Mouse (Mus musculus): ENCODE measurements around the gene 4930402H24Rik.

DNA sequence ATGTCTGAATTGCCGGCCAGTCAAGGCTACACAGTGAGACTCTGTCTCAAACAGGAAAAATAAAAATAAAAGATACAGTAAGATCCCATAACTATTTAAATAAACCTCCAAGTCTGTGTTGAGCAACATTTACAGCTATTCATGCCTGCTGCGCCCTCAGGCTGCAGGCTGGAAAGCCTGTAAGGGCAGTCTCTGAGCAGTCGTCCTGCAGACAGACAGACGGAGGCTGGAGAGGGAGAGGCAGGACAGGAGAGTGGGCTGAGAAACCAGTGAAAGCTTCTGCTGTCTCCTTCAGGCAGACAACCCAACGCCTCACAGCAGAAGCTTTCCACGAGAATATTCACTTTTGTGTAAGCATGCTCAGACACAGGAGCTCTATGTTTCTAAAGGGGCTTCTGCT is 92.5 kb downstream of the 4930402H24Rik start:
- TF ChIP-seq CTCF (IDR thresholded peaks at IDR 0.05; ENCODE audit: borderline replicate concordance, control insufficient read depth, extremely low read depth, insufficient read depth, low read length, poor library complexity) (no peak), POLR2A (IDR thresholded peaks at IDR 0.05; ENCODE audit: control insufficient read depth, extremely low read depth, insufficient read depth, low read length, poor library complexity) (no peak)
